Mouse (Mus musculus): Measurements from ENCODE around the gene Grap2. TPM values are rescaled to one million over a fixed set of nuclear protein-coding genes. Genes with fewer than 3 reads are reported as not detected.

The Grap2 gene
- polyA plus RNA-seq, 1 experiment = 0.49 TPM

- DNase-seq (ENCODE audit: low read depth) = no peak
- TF ChIP-seq POLR2A (IDR thresholded peaks at IDR 0.05; ENCODE audit: borderline replicate concordance, extremely low read depth, insufficient read depth, insufficient read length, poor library complexity, severe bottlenecking) (no peak), CTCF (IDR thresholded peaks at IDR 0.05; ENCODE audit: borderline replicate concordance, extremely low read depth, insufficient read depth, insufficient read length) (no peak)
Measured at GRCm38 (mm10) chr15:80673337-80674095, 101.1 kb downstream of the Grap2 start.

- TF ChIP-seq POLR2A (IDR thresholded peaks at IDR 0.05; ENCODE audit: borderline replicate concordance, extremely low read depth, insufficient read depth, insufficient read length, poor library complexity, severe bottlenecking) (no peak), CTCF (IDR thresholded peaks at IDR 0.05; ENCODE audit: borderline replicate concordance, extremely low read depth, insufficient read depth, insufficient read length) (no peak)
- DNase-seq (ENCODE audit: low read depth) = no peak
Measured at GRCm38 (mm10) chr15:80674700-80675099, 102.3 kb downstream of the Grap2 start.

- TF ChIP-seq POLR2A (IDR thresholded peaks at IDR 0.05; ENCODE audit: borderline replicate concordance, extremely low read depth, insufficient read depth, insufficient read length, poor library complexity, severe bottlenecking) (no peak), CTCF (IDR thresholded peaks at IDR 0.05; ENCODE audit: borderline replicate concordance, extremely low read depth, insufficient read depth, insufficient read length) (no peak)
- peak; percentile 92 for DNase-seq (ENCODE audit: low read depth)
Measured at GRCm38 (mm10) chr15:80679515-80680215, 107.3 kb downstream of the Grap2 start.

- DNase-seq (ENCODE audit: low read depth) = no peak
- TF ChIP-seq CTCF (IDR thresholded peaks at IDR 0.05; ENCODE audit: borderline replicate concordance, extremely low read depth, insufficient read depth, insufficient read length) = no peak
- no peak for TF ChIP-seq POLR2A (IDR thresholded peaks at IDR 0.05; ENCODE audit: borderline replicate concordance, extremely low read depth, insufficient read depth, insufficient read length, poor library complexity, severe bottlenecking)
Measured at GRCm38 (mm10) chr15:80680347-80681030, 108.1 kb downstream of the Grap2 start.

GRCm38 (mm10) chr15:80681466-80681881, 109.1 kb downstream of the Grap2 start:
- TF ChIP-seq CTCF (IDR thresholded peaks at IDR 0.05; ENCODE audit: borderline replicate concordance, extremely low read depth, insufficient read depth, insufficient read length) (no peak), POLR2A (IDR thresholded peaks at IDR 0.05; ENCODE audit: borderline replicate concordance, extremely low read depth, insufficient read depth, insufficient read length, poor library complexity, severe bottlenecking) (no peak)
- peak; percentile 63 for DNase-seq (ENCODE audit: low read depth)

- TF ChIP-seq POLR2A (IDR thresholded peaks at IDR 0.05; ENCODE audit: borderline replicate concordance, extremely low read depth, insufficient read depth, insufficient read length, poor library complexity, severe bottlenecking) (no peak), CTCF (IDR thresholded peaks at IDR 0.05; ENCODE audit: borderline replicate concordance, extremely low read depth, insufficient read depth, insufficient read length) (no peak)
- no peak for DNase-seq (ENCODE audit: low read depth)
Measured at GRCm38 (mm10) chr15:80682343-80682742, 109.9 kb downstream of the Grap2 start.

GRCm38 (mm10) chr15:80683151-80683550, 110.8 kb downstream of the Grap2 start:
- no peak for DNase-seq (ENCODE audit: low read depth)
- TF ChIP-seq POLR2A (IDR thresholded peaks at IDR 0.05; ENCODE audit: borderline replicate concordance, extremely low read depth, insufficient read depth, insufficient read length, poor library complexity, severe bottlenecking) (no peak), CTCF (IDR thresholded peaks at IDR 0.05; ENCODE audit: borderline replicate concordance, extremely low read depth, insufficient read depth, insufficient read length) (no peak)

GRCm38 (mm10) chr15:80683990-80684389, 111.6 kb downstream of the Grap2 start:
- TF ChIP-seq CTCF (IDR thresholded peaks at IDR 0.05; ENCODE audit: borderline replicate concordance, extremely low read depth, insufficient read depth, insufficient read length) (no peak), POLR2A (IDR thresholded peaks at IDR 0.05; ENCODE audit: borderline replicate concordance, extremely low read depth, insufficient read depth, insufficient read length, poor library complexity, severe bottlenecking) (no peak)
- peak; percentile 59 for DNase-seq (ENCODE audit: low read depth)

GRCm38 (mm10) chr15:80684786-80685602, 112.6 kb downstream of the Grap2 start:
- TF ChIP-seq POLR2A (IDR thresholded peaks at IDR 0.05; ENCODE audit: borderline replicate concordance, extremely low read depth, insufficient read depth, insufficient read length, poor library complexity, severe bottlenecking) = no peak
- no peak for TF ChIP-seq CTCF (IDR thresholded peaks at IDR 0.05; ENCODE audit: borderline replicate concordance, extremely low read depth, insufficient read depth, insufficient read length)
- DNase-seq (ENCODE audit: low read depth) = no peak

GRCm38 (mm10) chr15:80685603-80685895, 113.2 kb downstream of the Grap2 start:
- DNase-seq (ENCODE audit: low read depth) = peak; percentile 79
- no peak for TF ChIP-seq POLR2A (IDR thresholded peaks at IDR 0.05; ENCODE audit: borderline replicate concordance, extremely low read depth, insufficient read depth, insufficient read length, poor library complexity, severe bottlenecking)
- TF ChIP-seq CTCF (IDR thresholded peaks at IDR 0.05; ENCODE audit: borderline replicate concordance, extremely low read depth, insufficient read depth, insufficient read length) = no peak

GRCm38 (mm10) chr15:80688536-80688935, 116.1 kb downstream of the Grap2 start:
- TF ChIP-seq POLR2A (IDR thresholded peaks at IDR 0.05; ENCODE audit: borderline replicate concordance, extremely low read depth, insufficient read depth, insufficient read length, poor library complexity, severe bottlenecking) (no peak), CTCF (IDR thresholded peaks at IDR 0.05; ENCODE audit: borderline replicate concordance, extremely low read depth, insufficient read depth, insufficient read length) (no peak)
- no peak for DNase-seq (ENCODE audit: low read depth)

Data from brain, embryonic 14.5 days (tissue).